14 mouse cellular contexts compared by ENCODE assay signal in genomic region chr8:125741855-125742254, GRCm38 (mm10). TPM values are rescaled to one million over a fixed set of nuclear protein-coding genes. Genes with fewer than 3 reads are reported as not detected.
DNase-seq lines count a peak whose midpoint lies in the region; ATAC-seq and TF ChIP-seq lines count a peak whose summit lies in the region.
"Had no signal": no experiment of that assay in that cellular context is flagged by ENCODE, and none has a peak within 500 bp of the region (broad histone marks: within the 10 kb centered on the region; RNA-seq: fewer than 3 reads in every experiment).

No protein-coding gene starts in this region.

- no peaks in the 10 kb centered on the region for H3K27me3 ChIP-seq in thymus, adult 2 months (ENCODE audit: control insufficient read depth, insufficient read depth, low read length)
- H3K27me3 ChIP-seq in intestine, postnatal 0 days (replicated peaks; ENCODE audit: control insufficient read depth, insufficient read depth, low read length), result no peaks in the 10 kb centered on the region
- H3K27me3 ChIP-seq: neural tube, embryonic 13.5 days had no signal

- H3K9me3 ChIP-seq in intestine, postnatal 0 days (ENCODE audit: control insufficient read depth), result no peaks in the 10 kb centered on the region
- H3K9me3 ChIP-seq: neural tube, embryonic 13.5 days had no signal

- no peak for TF ChIP-seq POLR2A in thymus, adult 2 months (IDR thresholded peaks at IDR 0.05; ENCODE audit: control insufficient read depth, extremely low read depth, insufficient read depth, low read length, poor library complexity)

- H3K4me3 ChIP-seq in thymus, adult 2 months (ENCODE audit: control insufficient read depth, insufficient read depth, low read length), result no peak overlapping the region
- no peak overlapping the region for H3K4me3 ChIP-seq in intestine, postnatal 0 days (ENCODE audit: low read depth, low read length)
- H3K4me3 ChIP-seq in gastrocnemius, adult 2 months, result no peak overlapping the region
- H3K4me3 ChIP-seq: neural tube, embryonic 13.5 days had no signal

- peak; percentile 74; the same call in 1 of the 2 replicates for ATAC-seq in intestine, postnatal 0 days
- ATAC-seq: hindbrain, postnatal 0 days had no signal

- H3K9ac ChIP-seq in intestine, postnatal 0 days (ENCODE audit: low read depth, low read length), result no peak overlapping the region
- H3K9ac ChIP-seq: neural tube, embryonic 13.5 days had no signal

- no peak for DNase-seq in thymus, adult 2 months
- no peak for DNase-seq in thymus, postnatal 4 days
- peak; percentile 63 for DNase-seq in lung, postnatal 25 days (ENCODE audit: low spot score)
- no peak for DNase-seq in T-cell, adult 2 months (ENCODE audit: low spot score)
- DNase-seq in c-Kit-positive CD71-positive TER-119-positive erythroid progenitor cells, embryonic 14.5 days (ENCODE audit: low spot score), result no peak
- no peak for DNase-seq in gastrocnemius, adult 2 months
- DNase-seq: cerebellum, adult 2 months; embryo, embryonic 11 days; heart, adult 18-20 months; layer of hippocampus, postnatal 36 days; retina, postnatal 1 day had no signal

- H3K36me3 ChIP-seq in thymus, adult 2 months (ENCODE audit: control insufficient read depth, insufficient read depth, low read length), result no peaks in the 10 kb centered on the region
- peaks cover 15% of the 10 kb centered on the region; the same call in 1 of the 2 replicates for H3K36me3 ChIP-seq in intestine, postnatal 0 days (ENCODE audit: control insufficient read depth, insufficient read depth)
- H3K36me3 ChIP-seq: neural tube, embryonic 13.5 days had no signal

- 35% methylated on average over 2 of the region's 2 CpGs for WGBS in thymus, adult 2 months
- WGBS in intestine, postnatal 0 days, result 32% methylated on average over 2 of the region's 2 CpGs

- H3K4me2 ChIP-seq in intestine, postnatal 0 days (replicated peaks; ENCODE audit: low read depth), result no peak overlapping the region
- H3K4me2 ChIP-seq: neural tube, embryonic 13.5 days had no signal

- intact Hi-C loops in gastrocnemius, adult 2 months (cut with DNase I), result no loop called here

- H3K4me1 ChIP-seq in thymus, adult 2 months (replicated peaks; ENCODE audit: control insufficient read depth, insufficient read depth, low read length), result peaks cover 15% of the 10 kb centered on the region
- no peaks in the 10 kb centered on the region for H3K4me1 ChIP-seq in intestine, postnatal 0 days (replicated peaks; ENCODE audit: control insufficient read depth, insufficient read depth, low read length)

- H3K27ac ChIP-seq in thymus, adult 2 months (ENCODE audit: control insufficient read depth, insufficient read depth, low read length), result peak overlapping the region; percentile 41; the same call in 1 of the 2 replicates
- no peak overlapping the region for H3K27ac ChIP-seq in intestine, postnatal 0 days (ENCODE audit: low read depth, low read length)
- no peak overlapping the region for H3K27ac ChIP-seq in gastrocnemius, adult 2 months
- H3K27ac ChIP-seq: hindbrain, postnatal 0 days; neural tube, embryonic 13.5 days had no signal

- TF ChIP-seq CTCF in thymus, adult 2 months (IDR thresholded peaks at IDR 0.05; ENCODE audit: borderline replicate concordance, control insufficient read depth, extremely low read depth, insufficient read depth, low read length, poor library complexity), result no peak
- no peak for TF ChIP-seq CTCF in intestine, postnatal 0 days (IDR thresholded peaks at IDR 0.05; ENCODE audit: low read depth)
- TF ChIP-seq CTCF in gastrocnemius, adult 2 months (IDR thresholded peaks at IDR 0.05), result no peak

RNA-seq across cellular contexts. Expression of gene Ntpcr, which starts 12.1 kb away (rescaled TPM):
- polyA plus RNA-seq in thymus, adult 2 months (2012; rRNA removed), result 23.1 and 27.4 TPM in 2 replicates
- 23.9 and 26.3 TPM in 2 replicates for polyA plus RNA-seq in intestine, postnatal 0 days (2015; fragmentation: Nextera tagmentation; extraction: Ambion mirVana)
- 10 to 100 TPM; 10.5 to 11.2 TPM for total RNA-seq in gastrocnemius, adult 2 months (2021)
